Mouse (Mus musculus) layer of hippocampus, postnatal 36 days (tissue): ENCODE data around the gene Olfr1369-ps1. TPM values are rescaled to one million over a fixed set of nuclear protein-coding genes. Genes with fewer than 3 reads are reported as not detected.

Source experiments
- total RNA-seq, 2 experiments: library from RNA; stranded (reverse); gene quantifications; 2 replicates each; pipeline ENCODE4 v1.2.3; 2021

Olfr1369-ps1 gene
- total RNA-seq, 2 experiments from 2014 or later, result not detected

Other genes with a start within 250 kb of the Olfr1369-ps1 start
- not detected for gene Olfr1370, start 36.5 kb upstream of the Olfr1369-ps1 start, total RNA-seq
- gene Olfr263, start 18.2 kb downstream of the Olfr1369-ps1 start, total RNA-seq, result not detected
- gene Olfr1368, start 34.4 kb downstream of the Olfr1369-ps1 start, total RNA-seq, result not detected
- gene Trim27, start 68.0 kb downstream of the Olfr1369-ps1 start, total RNA-seq, result 10 to 100 TPM; 37.3 to 41.1 TPM
- gene Gpx5, start 181.2 kb downstream of the Olfr1369-ps1 start, total RNA-seq, result not detected
- gene Gpx6, start 200.6 kb downstream of the Olfr1369-ps1 start, total RNA-seq, result not detected
- gene Olfr1367, start 235.4 kb downstream of the Olfr1369-ps1 start, total RNA-seq, result not detected